Mouse (Mus musculus) megakaryocyte, embryonic 14.5 days (primary cell): ENCODE measurements around the gene Paqr7. TPM values are rescaled to one million over a fixed set of nuclear protein-coding genes. Genes with fewer than 3 reads are reported as not detected.
"Not testable (repeated sequence)": the region's sequence is repeated elsewhere in the genome, so short reads cannot be mapped to it uniquely, and the experiment has no call there.

Experiments used
- H3K27me3 ChIP-seq: replicated peaks from 2 replicates; pipeline ENCODE3; 2012; ENCODE audit warnings: inconsistent platforms
- H3K36me3 ChIP-seq: replicated peaks from 2 replicates; pipeline ENCODE3; 2012; ENCODE audit warnings: low read length, inconsistent platforms, mixed read lengths
- H3K4me1 ChIP-seq: 2 replicates; pipeline ENCODE4 v1.6.1; 2012; ENCODE audit warnings: inconsistent platforms
- H3K4me3 ChIP-seq: replicated peaks from 2 replicates; pipeline ENCODE3; 2012; ENCODE audit warnings: moderate library complexity, mild to moderate bottlenecking, inconsistent platforms
- H3K9me3 ChIP-seq: 2 replicates; pipeline ENCODE4 v1.6.1; 2012; ENCODE audit warnings: inconsistent platforms
- FLI1 ChIP-seq: IDR thresholded peaks from 2 replicates; pipeline ENCODE4 v1.6.1; 2012; ENCODE audit warnings: low read length, inconsistent platforms, mixed read lengths
- GATA1 ChIP-seq: IDR thresholded peaks from 3 replicates; pipeline ENCODE4 v1.6.1; 2012; ENCODE audit warnings: mixed read lengths, low read length, inconsistent platforms, borderline replicate concordance
- polyA plus RNA-seq: library from polyadenylated mRNA; stranded (reverse); fragments of >175 nt; gene quantifications from 2 replicates; pipeline ENCODE4 v1.2.3, GENCODE M21; 2012; ENCODE audit warnings: low replicate concordance; ENCODE audit not compliant: insufficient read depth

Gene Paqr7
- polyA plus RNA-seq, 1 experiment: 45.9 TPM

DNA sequence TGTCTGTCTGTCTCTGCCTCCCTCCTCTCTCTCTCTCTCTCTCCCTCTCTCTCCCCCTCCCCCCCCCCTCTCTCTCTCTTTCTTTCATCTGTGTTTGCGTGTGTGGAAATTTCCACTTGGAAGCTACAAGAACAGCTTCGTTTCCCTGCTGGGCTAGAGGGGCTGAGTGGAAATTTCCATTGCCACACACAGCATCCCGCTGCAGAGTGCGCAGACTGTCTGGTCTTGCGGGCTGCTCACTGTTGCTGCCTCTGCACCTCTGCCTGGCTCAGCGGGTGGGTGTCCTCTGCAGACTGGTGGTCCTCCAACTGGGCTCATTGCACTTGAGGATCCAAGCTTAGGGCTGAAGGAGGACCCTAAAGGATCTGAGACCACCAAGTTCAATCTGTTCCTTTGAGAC, 12.8 kb upstream of the Paqr7 start:
- Histone ChIP-seq H3K4me1 (peaks cover 47% of the 10 kb centered on the region), H3K4me3 (no peak overlapping the region), H3K27me3 (peaks cover 29% of the 10 kb centered on the region), H3K9me3 (no peaks in the 10 kb centered on the region), H3K36me3 (no peaks in the 10 kb centered on the region)
- no peak for TF ChIP-seq FLI1
- TF ChIP-seq GATA1: no peak

DNA sequence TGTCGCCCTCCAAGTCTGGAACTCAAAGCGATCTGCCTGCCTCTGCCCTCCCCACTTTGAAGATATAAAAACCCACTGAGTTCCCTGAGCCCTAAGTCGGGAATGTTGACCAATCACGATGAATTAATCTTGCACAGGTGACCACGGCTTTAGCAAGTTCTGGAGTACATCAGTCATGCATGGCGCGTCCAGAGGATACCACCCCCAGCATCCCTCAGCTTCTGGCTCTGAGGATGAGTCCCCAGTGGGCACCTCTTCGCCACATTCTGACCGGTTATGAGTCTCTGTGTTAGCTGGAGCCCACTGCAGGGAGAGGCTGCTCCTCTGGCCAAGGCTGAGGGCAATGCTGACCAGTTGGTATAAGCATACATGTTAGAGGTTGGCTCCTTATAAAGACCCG, 12.3 kb upstream of the Paqr7 start:
- peaks cover 47% of the 10 kb centered on the region for H3K4me1 ChIP-seq
- no peak overlapping the region for H3K4me3 ChIP-seq
- peaks cover 29% of the 10 kb centered on the region for H3K27me3 ChIP-seq
- H3K36me3 ChIP-seq: no peaks in the 10 kb centered on the region
- no peak for TF ChIP-seq GATA1
- no peak for TF ChIP-seq FLI1
- H3K9me3 ChIP-seq: no peaks in the 10 kb centered on the region

DNA sequence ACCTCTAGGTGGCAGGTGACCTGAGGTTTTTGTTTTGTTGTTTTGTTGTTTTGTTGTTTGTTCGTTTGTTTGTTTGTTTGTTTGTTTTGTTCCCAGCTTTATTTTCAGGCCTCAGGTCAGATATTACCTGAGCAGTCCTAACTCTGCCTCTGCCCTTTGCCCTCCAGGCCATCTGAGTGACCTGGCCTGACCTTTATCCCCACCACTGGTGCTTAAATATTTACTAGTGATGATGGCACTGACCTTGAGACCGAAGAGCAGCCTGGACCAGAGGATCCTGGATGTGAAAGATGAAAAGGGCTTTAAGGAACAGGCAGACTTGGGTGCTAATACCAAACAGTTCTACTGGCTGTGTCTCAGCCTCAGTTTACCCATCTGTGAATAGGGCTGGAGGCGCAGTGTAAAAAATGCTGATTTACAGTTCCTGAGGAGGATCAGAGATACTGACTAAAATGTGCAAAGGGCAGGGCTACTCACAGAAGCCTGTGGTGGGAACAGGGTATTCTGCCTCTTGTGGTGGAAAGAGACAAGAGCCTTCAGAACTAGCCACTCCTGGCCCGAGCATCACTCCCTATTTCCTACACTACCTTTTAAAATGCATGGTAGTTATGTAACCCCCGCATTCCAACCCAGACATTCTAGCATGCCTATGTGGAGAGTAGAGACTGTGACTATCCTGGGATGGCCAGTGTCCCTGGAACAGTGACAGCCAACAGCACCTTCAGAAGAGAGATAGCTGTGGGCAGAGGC, 11.2 kb upstream of the Paqr7 start:
- peaks cover 29% of the 10 kb centered on the region for H3K27me3 ChIP-seq
- H3K4me3 ChIP-seq: no peak overlapping the region
- H3K4me1 ChIP-seq: peaks cover 54% of the 10 kb centered on the region
- H3K9me3 ChIP-seq: no peaks in the 10 kb centered on the region
- TF ChIP-seq GATA1 (no peak), FLI1 (no peak)
- H3K36me3 ChIP-seq: no peaks in the 10 kb centered on the region

DNA sequence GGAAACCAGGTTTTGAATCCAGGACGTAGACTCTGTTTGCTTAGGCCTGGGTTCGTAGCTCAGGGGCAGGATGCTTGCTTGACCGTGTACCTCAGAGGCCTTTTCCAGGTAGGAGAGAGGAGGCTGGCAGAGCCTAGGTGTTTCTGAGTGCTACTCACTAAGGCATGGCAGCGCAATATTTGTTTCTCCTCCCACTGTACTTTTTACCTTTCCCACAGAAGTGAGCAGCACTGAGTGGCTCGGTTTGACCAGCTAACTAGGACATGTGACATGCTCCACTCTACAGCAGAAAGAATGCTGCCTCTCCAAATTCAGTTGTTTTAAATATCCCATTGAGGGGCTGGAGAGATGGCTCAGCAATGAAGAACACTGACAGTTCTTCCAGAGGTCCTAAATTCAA, 8.3 kb upstream of the Paqr7 start:
- Histone ChIP-seq H3K4me3 (no peak overlapping the region), H3K9me3 (0 out of 2 replicates have a peak, but pooled peaks cover 5% of the 10 kb centered on the region), H3K4me1 (peaks cover 56% of the 10 kb centered on the region), H3K27me3 (peaks cover 36% of the 10 kb centered on the region), H3K36me3 (no peaks in the 10 kb centered on the region)
- TF ChIP-seq GATA1: no peak
- no peak for TF ChIP-seq FLI1

DNA sequence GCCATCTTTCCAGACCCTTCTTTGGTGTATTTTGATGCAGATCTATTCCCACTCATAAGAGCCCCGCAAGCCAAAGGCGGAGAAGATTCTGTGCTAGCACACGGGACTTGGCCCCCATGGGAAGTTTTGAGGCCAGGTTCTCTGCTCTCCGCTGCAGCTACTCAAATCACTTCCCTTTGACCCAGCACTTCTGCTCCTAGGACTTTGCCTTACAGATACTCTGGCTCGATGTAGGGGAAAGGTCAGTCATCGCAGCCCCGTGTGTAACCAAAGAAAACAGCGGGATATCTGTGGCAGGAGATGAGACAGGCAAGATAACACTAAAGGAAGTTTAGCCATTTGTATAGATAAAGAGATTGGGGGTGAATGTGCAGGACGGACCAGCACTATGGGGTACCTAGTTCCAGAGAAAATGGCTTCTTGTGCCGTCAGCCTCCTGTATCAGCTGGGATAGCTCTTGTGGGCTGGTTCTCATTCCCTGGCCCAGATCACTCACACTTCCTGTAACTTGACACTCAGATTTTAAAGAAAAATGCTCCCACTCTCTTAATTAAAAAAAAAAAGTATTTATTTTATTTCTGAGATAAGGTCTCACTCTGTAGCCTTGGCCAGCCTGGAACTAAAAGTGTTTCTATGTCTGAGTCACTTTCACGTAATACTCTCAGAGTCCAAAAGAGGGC, 6.4 kb upstream of the Paqr7 start:
- Histone ChIP-seq H3K4me3 (no peak overlapping the region), H3K27me3 (peaks cover 24% of the 10 kb centered on the region), H3K9me3 (0 out of 2 replicates have a peak, but pooled peaks cover 5% of the 10 kb centered on the region), H3K36me3 (no peaks in the 10 kb centered on the region), H3K4me1 (peaks cover 59% of the 10 kb centered on the region)
- no peak for TF ChIP-seq FLI1
- TF ChIP-seq GATA1: no peak

DNA sequence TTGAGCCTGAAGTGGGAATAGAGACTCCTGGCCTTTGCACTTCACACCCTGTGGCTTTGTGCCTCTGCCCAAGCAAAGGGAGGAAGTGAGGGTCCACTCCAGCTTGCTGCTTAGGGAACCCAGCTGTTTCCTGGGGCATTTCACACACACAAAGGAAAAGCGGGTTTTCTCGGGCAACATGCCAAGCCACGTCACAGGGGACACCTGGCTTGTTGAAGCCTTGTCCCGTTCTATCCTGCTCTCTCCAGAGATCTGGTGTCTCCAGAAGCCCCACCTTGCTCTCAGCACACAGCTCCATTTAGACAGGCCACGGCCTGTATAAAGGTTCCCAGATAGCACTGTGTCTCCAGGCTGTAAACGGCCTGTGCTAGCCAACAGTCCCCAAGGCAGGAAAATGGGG, 4.8 kb upstream of the Paqr7 start:
- Histone ChIP-seq H3K4me1 (peaks cover 67% of the 10 kb centered on the region), H3K9me3 (0 out of 2 replicates have a peak, but pooled peaks cover 5% of the 10 kb centered on the region)
- TF ChIP-seq GATA1 (no peak), FLI1 (no peak)

DNA sequence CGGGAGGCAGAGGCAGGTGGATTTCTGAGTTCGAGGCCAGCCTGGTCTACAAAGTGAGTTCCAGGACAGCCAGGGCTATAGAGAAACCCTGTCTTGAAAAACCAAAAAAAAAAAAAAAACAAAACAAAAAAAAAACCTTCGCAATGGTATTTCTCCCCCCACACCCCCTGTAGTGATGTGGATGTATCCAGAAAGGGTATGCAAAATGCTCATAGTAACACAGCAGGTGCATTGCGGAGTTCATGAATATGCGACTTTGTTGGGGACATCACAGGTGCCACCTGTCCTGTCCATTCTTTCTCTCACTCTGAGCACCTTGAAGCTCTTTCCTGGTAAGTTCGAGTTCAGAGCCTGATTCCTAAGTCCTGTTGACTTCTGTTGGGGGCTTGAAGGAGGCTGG, 2.3 kb upstream of the Paqr7 start:
- peaks cover 16% of the 10 kb centered on the region for H3K27me3 ChIP-seq

More for the DNA sequence above, 4.8 kb upstream of the Paqr7 start:
- H3K4me3 ChIP-seq: no peak overlapping the region
- H3K36me3 ChIP-seq: no peaks in the 10 kb centered on the region
- H3K27me3 ChIP-seq: peaks cover 22% of the 10 kb centered on the region

DNA sequence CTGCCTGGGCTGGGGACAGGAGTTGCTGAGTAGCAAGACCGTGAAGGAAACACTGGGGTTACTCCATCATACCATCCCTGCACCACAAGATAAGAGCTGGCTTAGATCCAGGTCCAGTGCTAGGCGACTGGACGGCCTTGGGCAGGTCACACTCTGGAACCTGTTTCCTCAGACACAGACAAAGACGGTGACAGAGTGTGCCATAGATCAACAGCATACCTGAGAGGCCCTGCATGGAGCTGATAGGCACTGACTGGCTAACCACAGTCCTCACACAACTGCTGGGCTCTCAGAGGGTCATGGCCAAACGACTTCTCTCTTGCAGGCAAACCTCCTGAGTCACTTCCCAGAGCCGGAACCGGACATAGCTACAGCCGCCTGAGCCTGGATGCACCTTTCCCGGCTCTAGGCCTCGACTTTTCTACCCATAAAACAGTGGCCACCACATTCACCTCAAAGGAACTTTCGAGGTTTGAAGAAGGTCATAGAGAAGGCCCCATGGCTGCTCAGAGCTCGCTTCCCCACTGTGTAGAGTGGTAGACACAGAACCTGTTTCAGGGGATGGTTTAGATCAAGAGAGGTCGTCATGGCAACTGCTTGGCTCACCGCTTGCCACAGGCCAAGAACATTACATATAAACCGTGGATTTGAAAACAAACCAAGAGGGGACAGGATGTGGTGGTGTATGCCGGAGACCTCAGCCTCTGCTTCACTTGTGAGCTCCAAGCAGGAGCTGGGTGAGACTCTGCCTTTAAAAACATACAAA, 1.5 kb upstream of the Paqr7 start:
- H3K4me3 ChIP-seq: peak overlapping the region; percentile 85
- peaks cover 90% of the 10 kb centered on the region for H3K4me1 ChIP-seq
- TF ChIP-seq FLI1 (no peak), GATA1 (peak; percentile 73; the same call in 1 of the 3 replicates)
- peaks cover 16% of the 10 kb centered on the region for H3K27me3 ChIP-seq
- H3K36me3 ChIP-seq: peaks cover 10% of the 10 kb centered on the region
- 0 out of 2 replicates have a peak, but pooled peaks cover 5% of the 10 kb centered on the region for H3K9me3 ChIP-seq

More for the DNA sequence above, 2.3 kb upstream of the Paqr7 start:
- peak overlapping the region; percentile 50 for H3K4me3 ChIP-seq
- H3K9me3 ChIP-seq, H3K36me3 ChIP-seq: not testable (repeated sequence)
- H3K4me1 ChIP-seq: peaks cover 90% of the 10 kb centered on the region

DNA sequence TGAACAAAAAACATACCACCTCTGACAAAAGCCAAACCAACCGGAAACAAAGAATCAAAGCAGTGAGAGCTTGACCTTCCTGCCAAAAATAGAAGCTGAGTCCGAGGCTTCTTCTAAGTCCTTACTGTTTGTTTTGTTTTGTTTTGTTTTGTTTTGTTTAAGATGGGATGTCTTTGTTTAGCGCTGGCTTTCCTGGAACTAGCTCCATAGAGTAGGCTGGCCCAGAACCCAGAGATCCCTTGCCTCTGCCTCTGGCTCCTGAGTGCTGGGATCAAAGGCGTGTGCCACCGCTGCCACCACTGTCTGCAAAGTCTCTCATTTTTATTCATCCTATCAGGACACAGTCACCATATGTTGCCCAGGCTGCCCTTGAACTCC, 962 bp upstream of the Paqr7 start:
- Histone ChIP-seq H3K27me3 (peaks cover 16% of the 10 kb centered on the region), H3K4me3 (peak overlapping the region; percentile 96), H3K36me3 (peaks cover 14% of the 10 kb centered on the region)

More for the DNA sequence above, 962 bp upstream of the Paqr7 start:
- Histone ChIP-seq H3K4me1 (peaks cover 91% of the 10 kb centered on the region), H3K9me3 (0 out of 2 replicates have a peak, but pooled peaks cover 3% of the 10 kb centered on the region)
- no peak for TF ChIP-seq GATA1
- TF ChIP-seq FLI1: no peak
